8 mouse cellular contexts compared by ENCODE assay signal in genomic region chr5:45638378-45638777, GRCm38 (mm10). TPM values are rescaled to one million over a fixed set of nuclear protein-coding genes. Genes with fewer than 3 reads are reported as not detected.
DNase-seq lines count a peak whose midpoint lies in the region; ATAC-seq lines count a peak whose summit lies in the region.

No protein-coding gene starts in this region.

- ATAC-seq in heart, embryonic 15.5 days (replicated peaks; ENCODE audit: insufficient number of reproducible peaks, insufficient read depth, low FRiP score, low read depth), result no peak
- ATAC-seq in forebrain, embryonic 14.5 days, result peak; percentile 33; the same call in 1 of the 2 replicates
- ATAC-seq in midbrain, embryonic 14.5 days (ENCODE audit: low FRiP score, low TSS enrichment), result no peak

- H3K27me3 ChIP-seq in heart, embryonic 15.5 days, result peaks cover 35% of the 10 kb centered on the region
- H3K27me3 ChIP-seq in forebrain, embryonic 14.5 days (replicated peaks; ENCODE audit: control insufficient read depth, insufficient read depth, low read length), result no peaks in the 10 kb centered on the region
- no peaks in the 10 kb centered on the region for H3K27me3 ChIP-seq in midbrain, embryonic 14.5 days (ENCODE audit: control insufficient read depth, insufficient read depth, low read length)

- H3K4me3 ChIP-seq in heart, embryonic 15.5 days, result no peak overlapping the region
- H3K4me3 ChIP-seq in forebrain, embryonic 14.5 days (ENCODE audit: low read depth, low read length), result peak overlapping the region; percentile 47; the same call in 1 of the 2 replicates
- H3K4me3 ChIP-seq in midbrain, embryonic 14.5 days (replicated peaks; ENCODE audit: low read depth, low read length), result peak overlapping the region; percentile 58

- no peak overlapping the region for H3K9ac ChIP-seq in heart, embryonic 15.5 days
- H3K9ac ChIP-seq in forebrain, embryonic 14.5 days (ENCODE audit: low read length), result no peak overlapping the region; the same call in 1 of the 2 replicates
- H3K9ac ChIP-seq in midbrain, embryonic 14.5 days (replicated peaks; ENCODE audit: low read length), result no peak overlapping the region

- DNase-seq in heart, postnatal 14 days, result no peak
- peak; percentile 29 for DNase-seq in brain, adult 2 months (ENCODE audit: low read depth, low spot score)
- DNase-seq in forebrain, embryonic 14.5 days (ENCODE audit: low spot score), result peak; percentile 60
- DNase-seq in midbrain, embryonic 14.5 days, result peak; percentile 15
- no peak for DNase-seq in thymus, postnatal 0 days (ENCODE audit: low spot score)
- DNase-seq in gastrocnemius, postnatal 25 days, result no peak
- DNase-seq in kidney, postnatal 10 days, result no peak

- 32% methylated on average over 3 of the region's 3 CpGs for WGBS in heart, embryonic 15.5 days
- 22% methylated on average over 3 of the region's 3 CpGs for WGBS in forebrain, embryonic 14.5 days
- 64% methylated on average over 3 of the region's 3 CpGs for WGBS in midbrain, embryonic 14.5 days

- no peaks in the 10 kb centered on the region for H3K9me3 ChIP-seq in heart, embryonic 15.5 days (replicated peaks)
- no peaks in the 10 kb centered on the region for H3K9me3 ChIP-seq in forebrain, embryonic 14.5 days (replicated peaks; ENCODE audit: control insufficient read depth, low read length)
- H3K9me3 ChIP-seq in midbrain, embryonic 14.5 days (ENCODE audit: control insufficient read depth, low read length), result no peaks in the 10 kb centered on the region

- intact Hi-C loops in heart, postnatal 14 days (cut with DNase I), result no loop called here

- peaks cover 15% of the 10 kb centered on the region for H3K4me1 ChIP-seq in heart, embryonic 15.5 days (replicated peaks)
- no peaks in the 10 kb centered on the region for H3K4me1 ChIP-seq in forebrain, embryonic 14.5 days (ENCODE audit: control insufficient read depth, insufficient read depth, low read length)
- H3K4me1 ChIP-seq in midbrain, embryonic 14.5 days (ENCODE audit: control insufficient read depth, insufficient read depth, low read length), result peaks cover 6% of the 10 kb centered on the region; the same call in 1 of the 2 replicates

- no peaks in the 10 kb centered on the region for H3K36me3 ChIP-seq in heart, embryonic 15.5 days
- no peaks in the 10 kb centered on the region for H3K36me3 ChIP-seq in forebrain, embryonic 14.5 days (ENCODE audit: control insufficient read depth, insufficient read depth, low read length)
- H3K36me3 ChIP-seq in midbrain, embryonic 14.5 days (ENCODE audit: control insufficient read depth, insufficient read depth, low read length), result no peaks in the 10 kb centered on the region

- peak overlapping the region; percentile 99; the same call in 1 of the 2 replicates for H3K4me2 ChIP-seq in heart, embryonic 15.5 days
- peak overlapping the region; percentile 73 for H3K4me2 ChIP-seq in forebrain, embryonic 14.5 days (ENCODE audit: low read length)
- peak overlapping the region; percentile 87 for H3K4me2 ChIP-seq in midbrain, embryonic 14.5 days (ENCODE audit: low read length)

- H3K27ac ChIP-seq in heart, embryonic 15.5 days, result no peak overlapping the region
- H3K27ac ChIP-seq in forebrain, embryonic 14.5 days (ENCODE audit: low read depth, low read length), result no peak overlapping the region
- no peak overlapping the region for H3K27ac ChIP-seq in midbrain, embryonic 14.5 days (replicated peaks; ENCODE audit: low read depth, low read length)

RNA-seq across cellular contexts. Expression of gene Fam184b, which starts 1.0 kb away (rescaled TPM):
- 0.24 and 0.39 TPM in 2 replicates for polyA plus RNA-seq in heart, embryonic 15.5 days (2015; fragmentation: Nextera tagmentation; extraction: Ambion mirVana)
- total RNA-seq in heart, postnatal 14 days (2021), result under 1 TPM; 0.07 TPM
- polyA plus RNA-seq in forebrain, embryonic 14.5 days (2014; fragmentation: Nextera tagmentation; extraction: Ambion mirVana), result 2.9 and 4.2 TPM in 2 replicates
- polyA plus RNA-seq in midbrain, embryonic 14.5 days (2014; fragmentation: Nextera tagmentation; extraction: Ambion mirVana), result 3.8 and 4.5 TPM in 2 replicates
- polyA plus RNA-seq in thymus, postnatal 0 days (2015; fragmentation: Nextera tagmentation; extraction: Ambion mirVana), result 0.14 and 0.20 TPM in 2 replicates
- total RNA-seq in gastrocnemius, postnatal 25 days (2021), result under 1 TPM; 0.27 to 0.46 TPM

RNA-seq across cellular contexts. Expression of gene Ncapg, which starts 31.3 kb away (rescaled TPM):
- polyA plus RNA-seq in heart, embryonic 15.5 days (2015; fragmentation: Nextera tagmentation; extraction: Ambion mirVana), result 27.0 and 31.6 TPM in 2 replicates
- total RNA-seq in heart, postnatal 14 days (2021), result 1 to 10 TPM; 1.6 to 4.1 TPM
- 31.0 and 32.1 TPM in 2 replicates for polyA plus RNA-seq in forebrain, embryonic 14.5 days (2014; fragmentation: Nextera tagmentation; extraction: Ambion mirVana)
- 6.5 and 13.3 TPM in 2 replicates for polyA plus RNA-seq in midbrain, embryonic 14.5 days (2014; fragmentation: Nextera tagmentation; extraction: Ambion mirVana)
- 64.0 and 70.1 TPM in 2 replicates for polyA plus RNA-seq in thymus, postnatal 0 days (2015; fragmentation: Nextera tagmentation; extraction: Ambion mirVana)
- under 1 TPM; 0.19 to 0.28 TPM for total RNA-seq in gastrocnemius, postnatal 25 days (2021)

Comparison
In these comparisons a context has a peak if more than half of its experiments do, and no peak if none do; other contexts are left out.
1. DNase-seq: peak in brain, adult 2 months (single experiment), forebrain, embryonic 14.5 days (single experiment) and midbrain, embryonic 14.5 days (single experiment); none in heart, postnatal 14 days (0 of 2), thymus, postnatal 0 days (single experiment), gastrocnemius, postnatal 25 days (single experiment) and kidney, postnatal 10 days (single experiment).
2. Peak in every context shown above with its lines, with median percentiles within 50 percentile points of each other: H3K4me2 ChIP-seq.